Mouse (Mus musculus): ENCODE data around the gene Olfr724.
"Not testable (repeated sequence)": the region's sequence is repeated elsewhere in the genome, so short reads cannot be mapped to it uniquely, and the experiment has no call there.

Gene Olfr724

DNA sequence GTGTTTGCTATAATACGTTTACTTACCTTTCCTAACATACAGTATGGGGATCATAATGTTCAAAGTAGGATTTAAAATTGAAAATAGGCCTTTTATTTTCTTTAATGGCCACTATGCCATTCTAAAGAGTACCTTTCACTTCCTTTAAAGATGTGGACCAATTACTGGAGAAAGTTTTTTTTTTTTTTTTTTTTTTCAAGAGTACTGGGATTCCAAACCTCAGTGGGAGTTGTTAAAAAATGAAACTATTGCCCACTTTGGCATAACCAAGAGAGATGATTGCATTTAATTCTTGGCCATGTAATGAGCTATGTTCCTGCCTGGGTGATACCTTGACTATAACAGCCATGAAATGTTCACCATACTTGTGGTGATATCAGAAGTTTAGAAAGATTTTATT, at the start of gene Olfr724:
Olfr724 (minus strand) TSS at position 101 of the 400 bp plus-strand sequence.
- DNase-seq (ENCODE audit: low read depth, low spot score): not testable (repeated sequence)

DNA sequence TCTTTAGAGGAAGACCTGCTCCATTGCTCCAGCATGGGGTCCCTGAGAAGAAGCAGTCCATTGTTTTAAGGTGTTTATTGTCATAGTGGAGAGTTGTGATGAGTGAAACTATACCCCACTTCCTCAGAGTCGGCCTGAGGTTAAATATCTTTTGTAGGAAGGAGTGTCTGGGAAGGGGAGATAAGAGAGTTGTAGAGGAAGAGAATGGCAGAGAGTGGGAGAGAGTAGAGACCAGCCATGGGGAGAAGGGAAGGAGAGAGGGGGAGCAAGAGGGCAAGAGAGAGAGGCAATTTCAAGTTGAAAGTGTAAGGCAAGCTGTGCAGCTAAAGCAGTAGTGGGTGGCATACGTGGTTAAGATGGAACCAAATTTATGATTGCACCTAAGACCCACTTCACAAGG, 7.2 kb downstream of the Olfr724 start:
- DNase-seq (ENCODE audit: low read depth, low spot score): no peak

DNA sequence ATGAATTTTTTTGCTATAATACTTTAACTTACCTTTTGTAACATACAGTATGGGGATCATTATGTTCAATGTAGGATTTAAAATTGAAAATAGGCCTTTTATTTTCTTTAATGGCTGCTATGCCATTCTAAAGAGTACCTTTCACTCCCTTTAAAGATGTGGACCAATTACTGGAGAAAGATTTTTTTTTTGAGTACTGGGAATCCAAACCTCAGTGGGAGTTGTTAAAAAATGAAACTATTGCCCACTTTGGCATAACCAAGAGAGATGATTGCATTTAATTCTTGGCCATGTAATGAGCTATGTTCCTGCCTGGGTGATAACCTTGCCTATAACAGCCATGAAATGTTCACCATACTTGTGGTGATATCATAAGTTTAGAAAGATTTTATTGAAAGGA, 31.4 kb downstream of the Olfr724 start, which contains the start of gene Olfr723:
Olfr723 (minus strand) TSS at position 101 of the 400 bp plus-strand sequence.
- DNase-seq (ENCODE audit: low read depth, low spot score): not testable (repeated sequence)
